Mouse (Mus musculus) megakaryocyte, embryonic 14.5 days (primary cell): ENCODE results near the gene Bri3.

Source experiments
- FLI1 ChIP-seq: IDR thresholded peaks from 2 replicates; pipeline ENCODE4 v1.6.1; 2012; ENCODE audit warnings: low read length, inconsistent platforms, mixed read lengths
- GATA1 ChIP-seq: IDR thresholded peaks from 3 replicates; pipeline ENCODE4 v1.6.1; 2012; ENCODE audit warnings: mixed read lengths, low read length, inconsistent platforms, borderline replicate concordance

- TF ChIP-seq GATA1 = no peak
- no peak for TF ChIP-seq FLI1
These were observed 72.2 kb downstream of the Bri3 start for GRCm38 (mm10) chr5:144316442-144316841.
